Mouse (Mus musculus) 3134 (cell line): Measurements from ENCODE around the gene Amph.
"Not testable (repeated sequence)": the region's sequence is repeated elsewhere in the genome, so short reads cannot be mapped to it uniquely, and the experiment has no call there.

ENCODE experiments used
- DNase-seq: peaks from one replicate; pipeline ENCODE4 v3.0.0-alpha.2; 2011; ENCODE audit warnings: low spot score; ENCODE audit not compliant: insufficient read length; ENCODE audit errors: extremely low read depth

Amph gene

GRCm38 (mm10) chr13:19025091-19025688, 77.2 kb downstream of the Amph start:
- DNase-seq, result no peak

GRCm38 (mm10) chr13:19025906-19026305, 77.9 kb downstream of the Amph start:
- DNase-seq, result no peak

DNA sequence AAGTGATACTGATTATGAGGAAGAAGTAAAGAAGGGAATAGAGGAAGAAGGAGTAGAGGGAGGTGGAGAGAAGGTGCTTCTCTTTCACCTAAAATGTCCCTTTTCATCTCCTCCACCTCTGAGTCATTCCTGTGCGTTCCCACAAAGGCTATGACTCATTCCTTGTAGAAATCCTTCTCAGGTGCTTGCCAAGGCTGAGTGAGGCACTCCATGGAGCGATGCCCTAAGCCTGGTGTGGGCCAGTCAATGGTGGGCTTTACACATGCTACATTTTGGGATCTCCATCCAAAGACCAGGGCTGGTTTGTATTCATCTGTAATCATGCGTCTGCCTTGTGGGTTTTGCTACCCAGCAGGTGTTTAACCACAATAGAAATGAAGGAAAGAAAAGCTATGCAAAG, 78.9 kb downstream of the Amph start:
- no peak for DNase-seq

DNA sequence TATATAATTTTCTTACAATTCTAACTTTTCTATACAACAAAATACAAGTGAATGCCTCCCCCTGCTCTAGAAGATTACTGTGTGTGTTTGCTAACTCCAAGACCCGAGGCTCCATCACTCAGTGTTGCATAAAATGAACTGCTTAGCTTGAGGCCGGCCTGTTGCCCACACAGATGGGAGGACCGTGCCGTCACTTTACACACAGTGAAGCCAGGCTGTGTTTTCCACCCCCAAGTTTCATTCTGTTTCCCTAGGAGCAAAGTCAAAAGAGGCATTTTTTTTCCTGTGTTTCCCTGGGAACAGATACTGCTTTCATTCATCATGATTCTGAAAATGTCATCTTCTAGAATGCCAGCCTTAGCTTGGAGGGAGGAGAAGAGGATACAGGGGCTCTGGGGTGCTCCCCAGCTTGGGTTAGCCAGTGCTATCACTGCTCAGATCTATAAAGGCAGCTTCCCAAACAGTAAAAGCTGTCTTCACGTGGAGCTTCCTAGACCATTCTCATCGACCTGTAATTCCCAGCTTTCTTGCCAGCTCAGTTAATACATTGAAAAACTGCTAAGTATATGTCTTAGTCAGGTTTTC, 79.9 kb downstream of the Amph start:
- DNase-seq, result no peak

DNA sequence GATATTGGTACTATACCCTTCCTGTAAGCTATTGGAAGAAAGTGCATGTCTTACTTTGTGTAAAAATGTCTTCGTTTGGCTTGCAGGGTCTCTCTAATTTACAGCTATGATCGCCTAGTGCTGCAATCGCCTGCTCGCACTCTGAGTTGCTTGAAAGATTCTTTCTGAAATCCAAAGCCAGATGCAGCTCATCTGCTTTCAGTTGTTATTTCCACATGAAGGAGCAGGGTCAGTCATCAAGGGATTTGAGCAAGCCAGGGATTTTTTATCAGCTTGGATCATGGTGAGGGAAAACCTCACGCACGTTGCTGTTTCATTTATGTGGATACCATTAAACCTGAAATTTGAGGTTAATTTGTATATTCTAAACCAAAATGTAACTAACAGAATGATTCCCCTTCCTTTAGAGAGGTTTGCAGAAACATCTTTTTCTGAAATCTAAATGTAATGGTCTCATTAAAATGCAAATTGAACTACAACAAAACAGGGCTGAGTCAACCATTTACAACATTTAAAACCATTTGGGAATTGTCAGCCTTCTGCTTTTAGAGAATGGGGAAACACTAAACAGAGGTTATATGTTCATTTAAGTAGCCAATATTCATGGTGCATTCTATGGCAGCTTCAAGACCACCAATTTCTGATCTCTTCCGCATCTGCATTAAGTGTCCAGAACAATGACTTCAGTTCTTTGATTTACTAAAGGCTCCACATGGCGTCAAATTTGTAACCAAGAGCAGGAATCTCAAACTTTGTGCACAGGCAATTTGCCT, 84.1 kb downstream of the Amph start:
- DNase-seq, result no peak

GRCm38 (mm10) chr13:19052090-19052489, 104.1 kb downstream of the Amph start:
- no peak for DNase-seq

- DNase-seq, result no peak
These were observed 106.5 kb downstream of the Amph start for GRCm38 (mm10) chr13:19054504-19054903.

GRCm38 (mm10) chr13:19072261-19072660, 124.3 kb downstream of the Amph start:
- no peak for DNase-seq

DNA sequence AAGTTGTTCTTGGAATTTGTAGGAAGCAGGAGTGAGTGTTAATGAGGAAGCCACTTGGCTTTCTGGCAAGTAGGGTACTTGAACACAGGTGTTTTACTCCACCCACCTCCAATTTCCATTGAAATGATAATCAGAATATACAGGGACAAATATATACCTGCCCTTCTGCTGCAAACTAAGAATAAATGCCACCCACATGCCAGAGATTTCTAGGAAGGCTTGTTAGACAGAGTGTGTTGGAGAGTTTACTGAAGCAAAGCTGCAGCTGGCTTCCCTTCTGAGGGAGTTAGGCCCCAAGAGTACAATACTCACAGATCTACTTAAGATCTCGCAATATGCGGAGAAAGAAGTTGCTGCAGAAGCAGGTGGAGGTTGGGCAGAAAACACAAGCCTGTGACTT, 129.4 kb downstream of the Amph start:
- no peak for DNase-seq

GRCm38 (mm10) chr13:19081932-19082331, 133.9 kb downstream of the Amph start:
- DNase-seq, result no peak

- no peak for DNase-seq
These were observed 146.6 kb downstream of the Amph start for GRCm38 (mm10) chr13:19094571-19094970.

- DNase-seq, result no peak
These were observed 149.1 kb downstream of the Amph start for GRCm38 (mm10) chr13:19097117-19097516.

- DNase-seq, result no peak
These were observed 153.9 kb downstream of the Amph start for GRCm38 (mm10) chr13:19101889-19102402.

DNA sequence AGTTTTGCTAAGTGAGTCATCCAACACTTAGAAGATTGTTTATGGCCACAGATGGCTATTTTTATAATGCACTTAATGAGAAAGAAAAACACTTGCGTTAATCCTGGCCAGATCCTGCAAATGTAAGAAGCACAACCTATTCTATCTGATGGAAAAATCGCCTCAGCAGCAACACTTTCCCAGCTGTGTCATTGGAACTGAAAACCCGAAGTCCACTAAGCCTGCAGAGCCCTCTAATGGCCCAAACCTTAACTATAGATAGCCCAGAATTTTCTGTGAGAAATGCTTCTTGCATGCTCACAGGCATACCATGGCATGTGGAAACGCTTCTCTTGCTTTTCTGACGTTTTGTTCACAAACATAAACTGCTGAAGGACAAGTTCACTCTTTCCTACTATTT, 158.4 kb downstream of the Amph start:
- no peak for DNase-seq

- DNase-seq, result no peak
These were observed 161.3 kb downstream of the Amph start for GRCm38 (mm10) chr13:19109331-19109730.

DNA sequence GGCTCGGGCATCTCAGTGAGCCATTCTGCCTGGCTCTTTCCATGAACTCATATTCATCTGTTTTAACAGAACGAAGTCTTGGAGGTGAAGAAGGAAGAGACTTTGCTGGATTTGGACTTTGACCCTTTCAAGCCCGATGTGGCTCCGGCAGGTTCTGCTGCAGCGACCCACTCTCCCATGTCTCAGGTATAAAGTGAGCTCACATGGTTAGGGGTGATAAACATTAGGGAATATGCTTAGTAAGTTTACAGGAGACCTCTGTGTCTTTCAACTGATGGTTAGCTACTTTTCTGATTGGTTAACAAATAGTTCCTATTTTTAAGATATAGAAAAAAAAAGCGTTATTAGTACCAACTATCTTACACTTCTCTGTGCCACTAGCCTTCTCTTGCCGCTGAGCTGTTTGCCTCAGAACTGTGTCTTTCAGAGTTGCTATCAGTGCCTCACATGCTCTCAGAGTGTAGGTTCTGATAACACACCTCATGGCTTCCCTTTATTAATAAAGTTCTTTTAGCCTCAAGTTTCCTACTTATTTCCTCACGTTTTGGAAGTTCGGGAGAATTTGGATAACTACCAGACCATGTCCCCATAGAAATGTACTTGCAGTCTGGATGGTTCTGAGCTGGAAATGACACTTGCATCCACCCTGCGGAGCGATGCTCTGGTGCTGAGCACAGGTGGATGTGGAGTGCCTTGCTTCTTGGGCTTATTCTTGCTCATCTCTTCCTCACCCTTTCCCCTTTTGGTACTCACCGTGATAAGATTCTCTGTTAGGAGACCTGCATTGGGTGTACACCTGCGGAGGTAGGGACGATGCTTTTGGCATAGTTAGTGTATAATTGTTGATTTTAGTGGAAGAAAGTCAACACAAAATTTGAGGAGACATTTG, 165.3 kb downstream of the Amph start:
- DNase-seq, result no peak

- not testable (repeated sequence) for DNase-seq
These were observed 166.8 kb downstream of the Amph start for GRCm38 (mm10) chr13:19114761-19115160.

DNA sequence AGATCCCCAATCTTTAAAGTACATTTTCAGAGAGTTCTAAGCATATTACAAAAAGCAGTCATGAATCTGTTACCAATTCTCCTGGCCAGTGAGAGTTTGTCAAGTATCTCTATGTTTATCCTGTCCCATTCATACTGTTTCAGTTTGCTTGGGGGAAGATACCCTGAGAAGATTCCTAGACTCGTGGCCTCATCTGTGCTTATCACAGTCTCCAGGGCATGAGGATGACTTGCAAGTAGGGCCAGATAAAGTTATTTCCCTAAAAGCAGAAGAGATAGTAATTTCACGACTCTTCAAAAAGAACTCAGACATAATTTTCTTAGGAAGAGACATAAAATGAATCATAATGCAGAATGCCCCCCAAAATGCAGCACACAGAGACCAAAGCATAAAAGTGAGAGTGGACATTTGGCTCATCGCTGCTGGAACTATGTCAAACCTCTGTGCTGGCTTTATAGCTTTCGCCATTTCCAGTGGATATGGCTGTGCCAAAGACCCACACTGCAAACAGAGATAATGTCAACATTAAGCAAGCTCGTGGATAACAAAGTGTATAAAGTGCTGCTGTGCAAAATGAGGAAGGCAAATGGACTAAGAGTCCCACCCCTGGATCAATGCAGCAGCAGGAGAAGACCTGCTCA, 179.0 kb downstream of the Amph start:
- no peak for DNase-seq

GRCm38 (mm10) chr13:19133833-19134232, 185.8 kb downstream of the Amph start:
- no peak for DNase-seq

DNA sequence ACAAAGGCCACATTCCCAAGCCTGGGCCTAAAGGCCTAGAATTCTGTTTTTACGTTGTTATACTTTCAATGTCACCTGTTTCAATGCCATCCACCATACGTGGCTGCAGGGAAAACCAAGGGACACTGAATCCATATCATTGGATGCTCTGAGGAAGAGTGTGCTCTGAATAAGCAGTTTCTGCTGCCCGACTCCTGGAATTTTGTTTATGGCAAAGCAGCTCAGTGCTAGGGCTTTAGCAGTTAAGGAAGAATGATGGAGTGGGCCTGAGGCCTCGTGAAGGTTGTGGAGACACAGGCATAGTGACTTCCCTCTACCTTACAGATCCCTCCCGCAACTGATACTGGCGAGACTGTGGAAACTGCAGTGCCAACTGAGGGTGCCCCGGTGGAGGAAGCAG, 189.2 kb downstream of the Amph start:
- no peak for DNase-seq
